Mouse (Mus musculus) right cerebral cortex, adult 2 months (tissue): ENCODE measurements around the gene Rnf4.

ENCODE experiments used
- DNase-seq, 2 experiments: peaks; one replicate each; pipeline ENCODE4 v3.0.0; 2021 to 2022; ENCODE audit warnings: low spot score in 2 of 2

Gene Rnf4

GRCm38 (mm10) chr5:34336097-34336774, at the start of gene Rnf4:
TSS of gene Rnf4 (plus strand) at chr5:34336289.
- peak; percentile 97 to 98 for DNase-seq

- no peak for DNase-seq
These were observed 49.6 kb upstream of the Rnf4 start for GRCm38 (mm10) chr5:34286516-34286915.

DNA sequence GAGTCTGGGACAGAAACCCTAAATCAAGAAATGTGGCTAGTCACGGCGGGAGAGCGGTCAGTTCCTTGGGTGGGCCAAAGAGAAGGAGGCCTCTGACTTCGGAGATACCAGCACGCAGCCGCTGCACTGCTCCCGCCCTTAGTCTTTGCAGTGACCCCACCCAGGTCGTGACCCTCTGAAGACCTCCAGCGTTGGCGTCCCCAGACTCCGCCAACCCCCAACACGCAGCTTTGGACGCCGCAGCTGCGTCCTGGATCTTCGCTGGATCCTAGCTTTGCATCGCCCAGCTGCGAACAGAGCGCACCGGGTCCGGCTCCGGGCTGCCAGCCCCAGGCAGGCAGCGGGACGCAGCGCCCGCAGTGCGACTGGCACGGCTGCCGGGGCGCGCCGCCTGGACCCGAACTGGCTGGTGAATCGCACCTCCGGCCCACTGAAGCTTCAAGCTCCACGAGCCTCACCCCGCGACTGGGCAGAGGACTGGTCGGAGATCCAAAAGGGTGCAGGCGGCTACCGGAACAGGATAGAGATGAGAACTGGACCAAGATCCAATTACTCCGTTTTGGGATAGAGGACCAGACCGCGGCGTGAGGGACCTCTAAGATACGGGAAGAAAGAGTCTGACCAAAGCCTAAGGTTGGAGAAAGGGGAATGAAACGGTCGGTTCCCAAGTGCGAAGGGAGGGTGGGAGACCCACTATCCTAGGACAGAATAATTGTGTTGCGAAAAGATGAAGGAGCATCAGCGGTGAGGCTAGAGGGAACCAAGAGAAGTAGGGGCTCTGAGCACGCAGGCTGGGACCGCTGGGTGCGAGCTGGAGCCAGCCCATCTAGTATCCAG, 48.9 kb upstream of the Rnf4 start:
- no peak for DNase-seq

GRCm38 (mm10) chr5:34287838-34288145, 48.3 kb upstream of the Rnf4 start:
- no peak for DNase-seq

- peak; percentile 95 to 96 for DNase-seq
These were observed 47.9 kb upstream of the Rnf4 start, which contains the start of the genes Zfyve28 and Cfap99 for GRCm38 (mm10) chr5:34288154-34288716. TSS of gene Zfyve28 (minus strand) at chr5:34288449. TSS of gene Cfap99 (plus strand) at chr5:34288600.

DNA sequence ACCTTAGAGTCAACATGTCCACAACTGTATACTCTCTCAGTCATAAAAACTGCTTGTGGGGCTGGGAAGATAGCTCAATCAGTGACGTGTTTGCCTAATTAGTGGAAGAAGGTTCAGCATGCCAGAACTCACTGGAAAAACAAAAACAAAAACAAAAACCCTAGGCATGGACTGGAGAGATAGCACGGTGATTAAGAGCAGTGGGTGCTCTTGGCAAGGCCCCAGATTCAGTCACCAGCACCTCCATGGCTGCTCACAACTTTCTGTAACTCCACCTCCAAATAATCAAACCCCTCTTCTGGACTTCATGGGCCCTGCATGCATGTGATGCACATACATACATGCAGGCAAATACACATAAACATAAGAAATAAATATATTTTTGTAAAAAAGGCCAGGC, 46.8 kb upstream of the Rnf4 start:
- no peak for DNase-seq

DNA sequence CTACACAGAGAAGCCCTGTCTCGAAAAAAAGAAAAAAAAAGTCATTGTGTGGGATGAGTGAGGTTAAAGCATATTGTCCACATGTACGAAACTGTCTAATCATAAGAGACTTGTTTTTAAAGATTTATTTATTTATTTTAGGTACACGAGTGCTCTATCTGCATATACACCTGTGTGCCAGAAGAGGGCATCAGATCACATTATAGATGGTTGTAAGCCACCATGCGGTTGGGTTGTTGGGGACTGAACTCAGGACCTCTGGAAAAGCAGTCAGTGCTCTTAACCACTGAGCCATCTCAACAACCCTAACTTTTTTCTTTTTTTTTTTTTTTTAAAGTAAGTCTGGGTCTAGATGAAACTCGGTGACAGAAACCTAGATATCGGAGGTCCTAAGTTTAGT, 42.7 kb upstream of the Rnf4 start:
- DNase-seq, result no peak

DNA sequence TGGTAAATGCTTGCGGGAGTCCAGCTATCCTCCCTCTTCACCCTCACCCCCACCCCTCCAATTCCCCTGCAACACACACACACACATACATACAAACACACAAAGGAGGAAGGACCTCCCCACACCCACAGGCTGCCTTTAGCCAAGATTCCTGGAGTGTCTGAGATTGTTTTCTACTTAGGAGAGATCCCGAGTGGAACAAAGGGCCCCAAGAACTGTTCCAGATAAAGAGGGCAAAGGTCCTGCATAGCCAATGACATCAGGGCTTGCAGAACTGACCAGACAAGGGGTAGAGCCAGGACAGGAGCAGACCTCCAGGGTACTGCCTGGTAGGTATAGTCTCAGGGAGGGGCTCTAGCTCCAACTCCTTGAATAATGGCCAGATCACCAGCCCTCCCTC, 41.4 kb upstream of the Rnf4 start:
- no peak for DNase-seq

DNA sequence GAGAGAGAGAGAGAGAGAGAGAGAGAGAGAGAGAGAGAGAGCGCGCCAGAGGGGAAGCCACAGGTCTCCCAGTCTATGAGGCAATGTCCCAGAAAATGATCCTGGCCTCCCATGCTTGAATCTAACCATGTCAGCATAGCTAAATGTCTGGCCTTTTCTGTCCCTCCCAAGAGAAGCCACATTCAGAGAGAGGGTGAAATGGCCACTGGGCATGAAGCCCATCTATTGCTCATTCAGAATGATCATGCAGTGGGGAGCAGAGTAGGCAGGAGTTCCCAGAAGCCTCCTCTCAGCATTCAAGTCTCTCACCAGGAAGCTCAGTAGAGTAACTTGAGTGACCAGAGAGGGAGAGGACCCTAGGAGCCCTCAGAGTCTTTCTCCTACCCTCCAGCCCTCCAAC, 40.9 kb upstream of the Rnf4 start:
- DNase-seq, result no peak

DNA sequence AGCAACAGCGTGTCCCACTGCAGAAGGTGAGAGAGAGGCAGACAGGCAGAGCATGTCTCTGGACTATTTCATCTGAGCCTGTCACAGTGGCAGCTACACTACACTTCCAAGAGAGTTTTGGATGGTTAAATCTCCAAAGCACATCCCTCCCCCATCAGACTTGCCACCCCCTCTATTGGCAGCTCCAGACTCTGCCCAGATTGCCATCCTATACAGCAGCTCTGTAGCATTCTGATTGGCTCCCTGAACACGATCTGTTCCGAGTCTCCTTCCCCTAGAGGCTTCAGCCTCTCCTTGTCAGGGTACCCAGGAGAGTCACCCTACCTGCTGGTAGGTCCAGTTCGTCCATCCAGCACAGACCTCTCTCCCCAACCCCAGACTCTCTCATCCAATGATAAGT, 38.0 kb upstream of the Rnf4 start:
- DNase-seq, result no peak

DNA sequence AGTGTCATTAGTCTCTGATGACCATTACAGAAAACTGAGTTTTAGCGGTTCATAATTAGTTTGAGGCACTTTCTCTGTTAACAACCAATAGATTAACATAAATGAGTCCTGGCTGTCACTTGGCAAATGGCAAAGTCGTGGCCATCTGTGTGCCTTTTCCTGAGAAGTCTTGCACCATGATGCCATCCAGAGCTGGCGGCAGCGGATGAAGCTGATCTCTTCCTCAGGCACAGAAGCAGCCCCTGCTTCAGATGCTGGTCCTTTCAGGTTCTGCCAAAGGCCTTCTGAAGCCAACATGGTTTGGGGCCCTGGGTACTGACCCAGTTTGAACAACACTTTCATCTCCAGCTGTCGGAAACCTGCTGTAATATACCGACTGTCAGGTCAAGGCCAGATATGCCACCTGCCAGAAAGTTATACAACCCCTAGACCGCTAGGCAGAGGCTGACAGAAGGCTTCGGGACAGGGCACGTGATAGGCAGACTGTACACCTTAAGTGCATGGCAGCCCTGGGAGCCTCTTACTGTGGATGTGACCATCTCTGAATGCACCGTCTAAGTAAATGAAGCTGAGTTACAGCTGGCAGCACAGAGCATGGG, 37.1 kb upstream of the Rnf4 start:
- no peak for DNase-seq

- no peak for DNase-seq
These were observed 33.7 kb upstream of the Rnf4 start for GRCm38 (mm10) chr5:34302377-34302776.

DNA sequence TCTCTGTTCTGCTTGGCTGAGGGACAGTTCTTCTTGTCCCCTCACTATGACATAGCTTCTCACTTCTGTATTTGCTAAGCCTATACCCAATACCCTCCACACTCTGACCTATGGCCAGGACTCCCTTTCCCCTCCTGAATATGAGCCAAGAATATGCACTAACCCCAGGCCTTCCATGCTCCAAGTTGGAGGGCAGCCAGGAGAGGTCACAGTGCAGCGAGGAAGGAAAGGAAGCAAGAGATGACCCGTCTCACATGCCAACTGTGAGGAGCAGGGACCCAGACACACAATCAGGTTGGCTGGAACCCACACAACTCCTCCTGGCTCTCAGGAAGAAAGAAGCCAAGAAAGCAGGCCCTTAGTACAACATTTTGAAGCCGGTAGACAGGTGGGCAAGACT, 27.1 kb upstream of the Rnf4 start:
- no peak for DNase-seq

- no peak for DNase-seq
These were observed 16.5 kb upstream of the Rnf4 start for GRCm38 (mm10) chr5:34319491-34320034.

- no peak for DNase-seq
These were observed 14.9 kb upstream of the Rnf4 start for GRCm38 (mm10) chr5:34321236-34321635.

DNA sequence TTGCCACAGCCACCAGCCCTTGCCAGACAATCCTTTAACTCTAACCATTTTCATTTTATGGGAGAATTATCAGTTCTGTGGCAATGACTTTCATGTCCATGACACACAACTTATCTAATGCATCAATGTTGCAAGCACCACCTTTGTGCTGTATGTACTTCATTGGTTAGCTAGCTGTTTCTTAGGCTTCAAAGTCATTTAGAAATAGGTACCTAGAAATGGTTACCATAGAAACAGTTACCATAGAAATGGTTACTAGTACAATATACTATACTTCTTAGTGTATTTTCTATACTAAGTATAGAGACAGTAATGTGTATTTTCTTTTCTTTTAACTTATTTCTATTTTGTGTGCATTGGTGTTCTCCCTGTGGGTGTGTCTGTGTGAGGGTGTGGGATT, 10.8 kb upstream of the Rnf4 start:
- DNase-seq, result no peak

DNA sequence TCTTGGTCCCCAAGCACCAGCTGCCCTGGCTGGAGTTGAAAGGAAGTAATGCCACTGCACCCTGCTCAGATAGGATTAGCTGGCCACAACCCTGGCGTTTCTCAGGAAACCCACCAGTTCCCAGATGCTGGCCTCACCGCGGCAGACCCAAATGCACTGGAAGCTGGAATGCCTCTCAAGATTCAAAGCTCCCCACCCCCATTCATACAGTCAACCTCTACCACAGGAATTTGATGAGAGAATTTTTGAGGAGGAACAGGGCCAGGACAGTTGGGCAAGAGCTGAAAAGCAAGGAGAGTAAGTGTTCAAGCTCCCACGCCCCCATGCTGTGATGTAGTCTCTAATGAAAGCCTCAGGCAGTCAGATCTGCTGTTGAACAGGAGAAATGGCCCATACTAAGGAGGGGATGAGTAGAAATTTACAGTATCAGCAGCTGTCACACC, 9.8 kb upstream of the Rnf4 start:
- DNase-seq, result no peak

DNA sequence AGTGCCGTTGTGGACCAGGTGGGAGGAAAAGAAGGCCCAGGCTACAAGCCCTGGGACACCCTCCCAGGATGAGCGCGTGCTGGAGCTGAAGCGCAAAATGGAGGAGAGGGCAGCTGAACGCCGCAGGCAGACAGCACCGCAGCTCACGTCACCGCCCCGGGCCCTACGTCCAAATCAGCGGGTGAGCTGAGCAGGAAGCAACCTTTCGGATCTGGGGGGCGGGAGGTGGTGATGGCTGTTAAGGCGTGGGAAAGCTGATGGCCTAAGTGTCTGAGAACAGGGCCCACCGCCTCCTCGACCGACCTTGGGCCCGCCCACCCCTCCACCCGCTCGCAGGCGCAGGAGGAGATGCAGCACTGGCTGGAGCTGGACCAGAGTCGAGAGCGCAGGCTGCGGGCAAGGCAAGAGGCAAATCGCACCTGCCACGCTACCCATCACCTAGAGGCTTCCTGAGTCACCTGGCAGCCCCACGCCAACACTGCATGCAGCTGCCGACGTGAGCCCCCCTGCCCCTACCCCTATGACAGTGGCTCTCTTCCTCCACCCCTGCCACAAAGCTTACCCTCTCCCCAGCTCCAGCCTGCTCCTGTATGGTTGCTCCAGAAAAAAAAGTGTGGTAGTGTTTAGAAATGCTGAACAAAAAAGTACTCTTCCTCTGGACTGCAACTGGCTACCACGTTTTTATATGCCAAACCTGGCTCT, 9.1 kb upstream of the Rnf4 start:
- DNase-seq, result peak; percentile 15 to 24

DNA sequence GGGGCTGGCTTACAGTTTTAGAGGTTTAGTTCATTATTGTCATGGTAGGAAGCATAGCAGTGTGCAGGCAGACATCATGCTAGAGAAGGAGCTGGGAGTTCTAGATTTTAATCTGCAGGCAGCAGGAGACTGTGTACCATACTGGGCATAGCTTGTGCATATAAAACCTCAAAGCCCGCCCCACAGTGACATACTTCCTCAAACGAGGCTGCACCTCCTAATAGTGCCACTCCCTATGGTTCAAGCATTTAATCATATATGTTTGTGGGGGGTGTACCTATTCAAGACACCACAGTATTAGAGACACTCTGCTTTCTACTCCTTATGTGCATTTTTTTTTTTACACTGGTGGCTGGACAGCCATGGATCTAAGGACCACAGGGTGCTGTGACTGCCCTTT, 6.0 kb upstream of the Rnf4 start:
- DNase-seq, result no peak

- no peak for DNase-seq
These were observed 2.0 kb upstream of the Rnf4 start for GRCm38 (mm10) chr5:34334081-34334480.

DNA sequence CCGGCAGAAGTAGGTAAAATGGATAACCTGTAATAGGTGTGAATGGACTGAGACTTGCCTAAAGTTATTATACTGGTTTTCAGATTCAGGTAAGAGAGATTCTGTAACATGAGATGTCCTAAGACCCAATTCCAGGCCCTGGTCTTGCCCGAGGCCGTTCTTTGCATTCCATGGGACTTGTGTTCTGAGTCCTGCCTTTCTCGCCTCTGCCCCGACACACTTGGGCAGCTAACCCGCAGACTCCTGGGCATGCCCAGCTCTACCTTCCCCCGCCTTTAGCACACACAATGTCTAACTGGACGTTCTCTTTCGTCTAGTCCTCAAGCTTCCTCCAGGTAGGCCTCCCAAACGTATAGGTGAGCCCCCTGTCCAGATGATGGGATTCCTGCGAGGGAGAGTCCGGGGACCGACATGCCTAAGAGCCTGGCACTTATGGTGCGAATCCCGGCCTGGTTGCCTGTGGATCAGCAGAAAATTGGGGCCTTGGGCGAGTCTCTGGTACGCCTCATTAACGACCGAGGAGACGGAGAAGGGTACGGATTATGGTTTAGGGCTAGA, 471 bp upstream of the Rnf4 start:
- no peak for DNase-seq
